Mouse (Mus musculus) urinary bladder, postnatal 25 days (tissue): ENCODE results near the gene Nars2.

ENCODE experiments used
- DNase-seq: peaks from one replicate; pipeline ENCODE4 v3.0.0; 2022; ENCODE audit warnings: low spot score

Nars2 gene

DNA sequence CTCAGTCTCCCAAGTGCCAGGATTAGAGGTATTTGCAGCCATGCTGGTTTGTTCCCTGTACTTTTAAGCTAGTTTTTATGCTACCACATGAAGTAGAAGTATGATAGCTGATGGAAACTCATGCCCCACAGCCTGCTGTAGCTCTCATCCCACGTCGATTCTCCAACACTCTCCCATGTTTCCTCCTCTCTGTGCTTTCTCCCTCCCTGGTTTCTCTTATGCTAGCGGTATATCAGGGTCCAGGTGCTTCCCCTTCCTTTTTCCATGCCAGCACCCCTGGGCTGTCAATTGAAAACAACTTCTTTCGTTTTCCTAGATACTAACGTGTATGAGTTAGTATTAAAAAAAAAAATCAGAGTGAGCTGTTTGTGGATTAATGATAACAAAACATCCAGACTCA lies 120.8 kb downstream of the Nars2 start:
- DNase-seq, result no peak

DNA sequence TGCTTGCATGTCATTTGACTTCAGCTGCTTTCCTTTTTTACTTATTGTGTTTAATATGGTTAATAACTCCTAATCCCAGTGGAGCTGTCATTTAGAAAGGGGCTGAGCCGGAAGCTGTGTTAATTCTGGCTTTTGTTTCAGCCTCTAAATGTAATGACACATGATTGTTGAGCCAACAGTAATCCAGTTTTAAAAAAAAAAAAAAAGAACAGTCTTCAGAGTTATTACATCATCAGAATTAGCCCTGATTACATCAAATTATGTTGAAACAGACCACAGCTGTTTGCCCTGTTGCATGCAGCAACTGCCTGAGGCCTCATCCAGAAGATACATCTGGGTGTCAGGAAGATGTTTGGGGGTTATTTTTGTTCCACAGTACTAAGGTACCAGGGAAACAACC lies 123.7 kb downstream of the Nars2 start:
- DNase-seq, result no peak

DNA sequence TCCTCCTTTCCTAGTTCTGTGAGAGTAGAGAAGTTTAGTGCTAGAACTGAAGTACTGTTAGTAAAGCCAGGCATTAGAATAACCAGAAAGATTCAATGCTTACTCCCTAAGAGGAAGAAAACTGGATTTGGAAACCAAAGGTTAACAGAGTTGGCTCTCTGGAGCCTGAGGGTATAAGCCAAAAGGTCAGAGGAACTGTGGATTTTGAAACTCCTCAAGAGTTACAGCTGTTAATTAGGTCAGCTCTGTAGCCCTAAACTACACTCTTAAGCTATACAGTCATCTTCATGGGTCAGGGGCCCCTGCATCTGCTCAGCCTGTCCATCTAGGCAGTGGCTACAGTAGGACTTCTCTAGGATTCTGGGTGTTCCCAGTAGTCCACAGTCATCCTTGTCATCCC lies 125.7 kb downstream of the Nars2 start:
- no peak for DNase-seq

DNA sequence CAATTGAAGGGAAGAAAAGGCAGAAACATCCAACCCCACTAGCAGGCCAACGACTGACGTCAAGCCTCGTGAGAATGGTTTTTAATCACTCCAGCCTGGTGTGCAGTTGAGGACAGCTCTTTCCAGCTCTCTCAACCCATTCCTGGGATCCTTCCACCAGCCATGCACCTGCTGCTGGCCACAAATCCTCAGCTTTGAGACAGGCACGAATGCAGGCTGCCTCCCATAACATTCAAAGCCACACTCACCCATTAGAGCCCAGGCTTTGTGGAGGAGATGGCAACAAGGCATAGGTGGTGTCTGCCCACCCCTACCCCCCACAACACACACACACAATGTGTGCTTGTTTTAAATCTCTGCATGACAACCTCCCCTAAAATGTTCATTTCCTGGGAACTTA lies 127.4 kb downstream of the Nars2 start:
- DNase-seq, result no peak

DNA sequence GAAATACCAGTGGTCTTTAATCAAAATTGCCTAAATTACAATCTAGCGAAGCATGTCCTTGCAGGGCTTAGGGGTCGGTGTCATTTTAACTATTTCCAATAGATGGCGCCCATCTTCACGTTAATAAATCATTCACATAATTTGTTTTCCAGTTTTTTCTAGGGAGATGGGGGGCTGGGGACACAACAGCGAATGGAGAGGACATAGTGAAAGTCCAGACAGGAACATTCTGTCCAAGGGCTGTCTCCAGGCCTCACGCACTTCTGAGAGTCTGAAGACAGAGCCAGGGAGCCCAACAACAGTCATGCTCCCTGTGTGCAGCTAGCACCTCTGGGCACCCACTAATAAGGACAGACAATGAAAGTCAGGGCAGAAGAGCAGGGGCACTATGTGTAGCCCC lies 127.8 kb downstream of the Nars2 start:
- no peak for DNase-seq

DNA sequence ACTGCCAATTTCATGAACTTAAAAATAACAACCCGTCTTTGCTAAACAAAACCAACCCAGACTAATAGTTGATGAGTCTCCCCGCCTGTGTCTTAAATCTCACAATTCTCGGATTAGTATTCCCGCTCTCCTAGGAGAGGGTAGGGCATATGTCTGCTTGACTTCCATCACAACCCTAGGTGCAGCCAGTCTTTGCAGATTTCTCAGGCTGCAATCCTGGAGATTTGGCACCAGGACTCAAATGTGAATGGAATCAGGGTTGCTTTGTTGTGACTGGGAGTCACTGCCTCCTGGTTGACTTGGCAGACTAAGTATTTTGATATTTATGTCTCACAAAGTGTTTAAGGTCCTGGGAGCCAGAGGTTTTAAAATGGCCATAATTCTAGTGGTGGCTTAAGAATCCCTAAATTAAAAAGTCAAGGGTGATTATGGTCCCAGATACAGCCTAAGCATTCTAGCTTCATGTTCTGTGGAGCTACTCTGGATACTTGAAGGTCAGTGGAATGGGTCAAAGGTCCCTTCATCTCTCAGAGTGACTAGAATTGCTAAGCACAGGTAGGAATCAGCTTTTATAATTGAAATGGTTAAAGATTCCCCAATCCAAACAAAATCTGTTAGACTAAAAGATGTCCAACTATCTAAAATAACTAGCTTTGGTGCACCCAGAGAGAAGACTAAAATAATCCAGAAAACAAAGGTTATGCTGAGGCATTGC lies 128.5 kb downstream of the Nars2 start:
- DNase-seq, result no peak

DNA sequence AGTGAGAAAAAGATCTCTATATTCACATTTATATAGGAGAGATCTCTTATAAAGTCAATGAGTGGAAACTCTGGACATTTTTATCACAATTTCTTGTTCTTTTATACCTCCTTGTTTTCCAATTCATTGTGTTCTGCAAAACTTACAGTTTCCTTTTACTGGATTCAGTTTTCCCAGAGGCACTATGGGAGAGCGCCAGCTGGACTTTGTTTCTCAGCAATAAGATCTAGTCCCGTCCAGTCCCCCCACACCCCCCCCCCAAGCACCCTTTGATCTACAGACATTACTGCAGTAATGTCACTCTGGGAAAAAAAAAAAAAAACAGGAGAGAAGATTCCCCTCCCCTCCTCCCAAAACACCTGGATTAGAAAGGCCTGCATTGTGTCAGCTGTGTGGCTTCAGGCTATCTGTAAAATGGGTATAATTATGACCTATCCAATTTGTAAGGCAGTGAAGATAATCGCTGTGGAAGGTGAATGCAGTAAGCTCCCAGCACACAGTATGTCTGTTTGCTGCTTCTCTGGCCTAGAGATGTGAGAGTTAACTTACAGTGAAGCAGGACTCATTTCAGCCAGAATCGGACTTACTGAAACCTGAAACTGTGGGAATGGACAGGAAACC lies 129.4 kb downstream of the Nars2 start:
- DNase-seq, result no peak

DNA sequence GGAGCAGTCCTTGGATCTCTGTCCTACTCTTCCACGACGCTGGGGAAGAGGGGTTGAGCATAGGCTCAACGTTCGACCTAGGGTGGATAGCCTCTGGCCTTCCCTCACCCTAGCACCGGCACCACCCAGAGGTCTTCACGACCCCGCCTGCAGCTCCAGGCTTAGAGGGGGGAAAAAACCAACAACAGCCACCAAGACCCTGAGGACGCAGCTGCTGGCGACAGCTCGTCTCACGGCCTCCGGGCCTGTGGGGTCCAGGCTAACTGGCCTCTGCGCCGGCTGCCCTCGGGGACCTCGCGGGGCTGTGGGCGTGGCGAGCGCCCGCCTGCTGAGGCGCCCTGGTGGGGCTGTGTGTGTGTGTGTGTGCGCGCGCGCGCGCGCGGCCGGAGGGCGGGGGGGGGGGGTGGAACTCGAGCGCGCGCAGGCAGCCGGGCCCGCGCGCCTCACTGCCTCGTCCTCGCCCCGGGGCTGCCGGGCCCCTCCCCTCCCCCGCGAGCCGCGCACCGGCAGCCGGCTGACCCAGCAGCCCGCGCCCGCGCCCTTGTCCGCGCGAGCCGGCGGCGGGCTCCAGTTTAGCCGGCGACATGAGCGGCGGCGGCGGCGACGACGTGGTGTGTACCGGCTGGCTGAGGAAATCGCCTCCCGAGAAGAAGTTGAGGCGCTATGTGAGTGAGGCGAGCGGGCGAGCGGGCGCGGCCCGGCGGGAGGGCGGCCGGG lies 130.1 kb downstream of the Nars2 start, which contains the start of gene Gab2:
TSS of gene Gab2 (plus strand) at position 345 of the 717 bp plus-strand sequence.
- peak; percentile 63 for DNase-seq

DNA sequence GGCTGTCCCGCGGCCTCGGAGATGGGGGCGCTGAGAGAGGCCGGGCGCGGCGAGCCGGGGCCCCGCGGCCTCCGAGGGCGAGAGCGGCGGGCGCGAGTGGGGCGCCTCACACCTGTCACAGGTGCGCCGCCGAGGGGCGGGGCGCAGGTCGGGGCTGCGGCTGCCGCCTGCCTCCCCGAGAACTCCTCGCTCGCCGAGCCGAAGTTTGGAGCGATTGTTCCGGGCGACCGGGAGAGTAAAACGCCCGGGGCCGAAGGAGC lies 130.6 kb downstream of the Nars2 start:
- DNase-seq, result no peak

DNA sequence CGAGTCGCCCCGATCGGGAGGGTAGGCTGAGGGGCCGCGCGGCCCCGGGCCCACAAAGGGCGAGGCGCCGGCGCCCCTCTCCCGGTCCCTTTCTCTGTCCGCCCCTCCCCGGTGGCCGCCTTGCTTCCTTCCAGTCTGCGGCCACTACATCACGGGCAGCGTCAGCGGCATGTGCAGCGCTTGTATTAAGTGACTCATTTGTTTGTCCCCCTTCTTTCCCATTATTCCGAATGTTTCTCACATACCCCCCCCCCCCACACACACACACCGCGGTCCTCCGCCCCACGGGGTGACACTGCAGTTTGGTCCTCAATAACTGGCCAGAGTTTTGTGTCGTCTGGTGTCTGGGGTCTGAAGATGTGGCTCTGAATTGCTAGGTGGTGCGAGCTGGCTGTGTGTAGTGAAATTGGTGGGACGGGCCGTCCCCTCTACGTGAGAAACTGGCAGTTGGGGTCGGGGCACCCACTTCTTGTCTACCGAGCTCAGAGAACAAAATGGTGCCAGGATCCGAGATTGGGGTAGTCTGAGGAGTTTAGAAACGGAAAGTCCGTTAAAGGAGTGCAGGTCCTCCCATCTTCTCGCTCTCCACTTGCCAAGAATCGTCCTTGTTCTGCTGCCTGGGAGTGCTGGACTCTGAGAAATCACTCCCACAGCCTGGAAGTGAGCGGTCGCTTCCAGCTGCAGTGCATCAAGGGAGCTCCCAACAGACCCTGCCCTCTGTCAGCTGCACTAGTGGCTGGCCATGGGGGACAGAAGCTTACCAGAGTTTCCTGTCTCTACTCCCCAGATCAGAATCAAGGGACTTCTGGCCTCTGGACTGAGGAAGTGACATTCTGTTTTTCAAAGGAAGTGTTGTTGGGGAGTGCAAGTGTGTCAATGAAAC lies 131.2 kb downstream of the Nars2 start:
- peak; percentile 51 for DNase-seq

DNA sequence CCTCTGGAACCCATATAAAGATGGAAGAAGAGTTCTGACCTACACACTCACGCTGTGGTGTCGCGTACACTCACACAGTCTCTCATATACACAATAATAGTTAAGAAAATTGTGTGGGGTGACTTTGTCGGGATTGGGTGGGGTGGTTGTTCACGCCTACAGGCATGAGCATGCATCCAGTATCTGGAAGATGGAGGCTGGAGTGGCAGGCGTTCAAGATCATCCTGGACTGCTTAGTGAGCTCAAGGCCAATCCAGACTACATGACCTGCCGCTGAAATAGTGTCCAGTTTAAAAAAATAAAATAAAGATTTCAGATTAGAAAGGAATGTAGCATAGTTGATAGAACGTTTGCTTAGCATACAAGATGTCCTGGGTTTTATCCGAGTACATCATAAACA lies 132.3 kb downstream of the Nars2 start:
- DNase-seq, result no peak

DNA sequence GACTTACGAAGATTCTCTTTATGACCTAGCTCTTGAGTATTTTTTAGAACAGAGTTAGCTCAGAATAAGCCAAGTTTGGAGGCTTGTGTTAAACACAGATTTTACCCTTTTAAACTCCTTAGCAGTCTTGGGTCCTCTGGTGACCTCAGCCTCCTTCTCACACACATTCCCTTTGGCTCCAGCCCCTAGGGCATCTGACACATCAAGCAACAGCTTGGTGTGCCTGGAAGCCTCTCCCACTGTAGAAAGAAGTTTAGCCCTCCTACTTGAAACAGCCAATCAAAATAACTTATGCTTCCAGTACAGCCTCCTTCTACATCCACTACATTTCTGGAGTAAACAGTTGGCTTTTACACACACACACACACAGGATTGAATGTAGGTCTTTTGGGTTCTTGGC lies 132.9 kb downstream of the Nars2 start:
- no peak for DNase-seq

DNA sequence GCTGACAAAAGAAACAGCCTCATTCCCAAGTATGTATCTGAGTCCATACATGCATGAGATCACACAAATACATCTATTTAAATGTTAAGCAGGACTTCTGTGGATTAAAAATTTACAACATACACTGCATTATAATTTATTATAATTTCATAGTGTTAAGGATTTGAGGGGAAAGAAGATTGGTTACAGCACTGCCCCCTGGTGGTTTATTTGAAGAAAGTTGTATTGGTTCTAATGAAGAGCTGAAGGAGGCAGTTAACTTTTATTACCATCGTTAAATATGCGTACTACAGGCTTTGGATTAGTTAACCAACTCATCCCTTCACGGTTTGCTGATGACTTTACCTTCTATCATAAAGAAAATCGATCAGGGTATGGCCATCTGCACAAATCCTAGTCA lies 134.0 kb downstream of the Nars2 start:
- no peak for DNase-seq

DNA sequence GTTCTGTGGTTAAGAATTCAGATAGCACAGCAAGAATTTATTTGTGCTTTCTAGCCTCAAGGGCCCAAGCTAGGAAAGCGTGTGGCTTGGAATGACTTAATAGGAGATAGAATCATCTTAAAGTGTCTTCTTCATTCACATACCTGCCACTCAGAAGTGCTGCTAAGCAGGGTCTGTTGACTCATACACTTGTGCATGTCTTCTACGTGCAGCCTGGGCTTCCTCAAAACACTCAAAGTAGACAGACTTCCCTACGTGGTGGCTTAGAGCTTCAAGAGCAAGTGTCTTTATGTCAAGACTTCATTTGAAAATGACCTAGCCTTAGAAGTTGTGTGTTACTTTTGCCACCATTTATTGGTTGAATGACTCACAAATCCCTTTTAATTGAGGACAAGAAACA lies 142.9 kb downstream of the Nars2 start:
- no peak for DNase-seq

DNA sequence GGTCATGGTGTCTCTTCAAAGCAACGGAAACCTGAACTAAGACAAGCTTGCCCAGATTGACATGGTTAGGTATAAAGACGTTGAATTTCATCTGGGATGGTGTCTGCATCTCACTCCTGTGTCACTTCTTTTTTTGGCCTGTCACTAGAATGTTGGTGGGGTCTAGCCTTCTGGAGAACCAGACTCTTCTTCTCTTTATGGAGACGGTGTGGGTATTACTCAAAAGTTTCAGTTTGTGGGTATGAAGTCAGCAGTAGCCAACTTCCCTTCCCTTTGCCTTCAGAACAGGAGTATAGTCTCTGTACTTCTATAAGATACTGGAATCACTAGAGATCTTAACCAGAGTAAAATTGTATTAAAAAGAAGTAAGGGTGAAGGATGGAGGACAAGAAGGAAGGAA lies 156.8 kb downstream of the Nars2 start:
- DNase-seq, result no peak
